Mouse (Mus musculus) intestine, embryonic 14.5 days (tissue): Measurements from ENCODE around the gene Prr14. TPM values are rescaled to one million over a fixed set of nuclear protein-coding genes. Genes with fewer than 3 reads are reported as not detected.
"Not testable (repeated sequence)": the region's sequence is repeated elsewhere in the genome, so short reads cannot be mapped to it uniquely, and the experiment has no call there.

Experiments
- ATAC-seq: fragments of 200-750 bp; cut with Nextera tagmentation; replicated peaks from 2 replicates; pipeline ENCODE4 v1.8.0; 2017; ENCODE audit warnings: low read depth, moderate number of reproducible peaks, moderate TSS enrichment, moderate library complexity; ENCODE audit not compliant: low FRiP score, low TSS enrichment
- DNase-seq: peaks from one replicate; pipeline ENCODE4 v3.0.0-alpha.2; 2018; ENCODE audit warnings: low spot score
- H3K27ac ChIP-seq: fragments of 300-500 bp; sonication (generic); 2 replicates; pipeline ENCODE4 v1.5.1; 2014; ENCODE audit warnings: low read depth, mild to moderate bottlenecking, control low read depth
- H3K27me3 ChIP-seq: fragments of 300-500 bp; sonication (generic); replicated peaks from 2 replicates; pipeline ENCODE4 v1.6.1; 2014; ENCODE audit warnings: low read length, control low read depth; ENCODE audit not compliant: control insufficient read depth, insufficient read depth
- H3K36me3 ChIP-seq: fragments of 300-500 bp; sonication (generic); 2 replicates; pipeline ENCODE4 v1.6.1; 2014; ENCODE audit warnings: low read length, control low read depth; ENCODE audit not compliant: control insufficient read depth, insufficient read depth
- H3K4me1 ChIP-seq: fragments of 300-500 bp; sonication (generic); replicated peaks from 2 replicates; pipeline ENCODE4 v1.6.1; 2014; ENCODE audit warnings: low read length, control low read depth, mixed read lengths; ENCODE audit not compliant: control insufficient read depth, insufficient read depth
- H3K4me2 ChIP-seq: fragments of 300-500 bp; sonication (generic); 2 replicates; pipeline ENCODE4 v1.6.1; 2014; ENCODE audit warnings: low read length
- H3K4me3 ChIP-seq: fragments of 300-500 bp; sonication (generic); 2 replicates; pipeline ENCODE4 v1.5.1; 2014; ENCODE audit warnings: low read depth, low read length, control low read depth, mixed read lengths
- H3K9ac ChIP-seq: fragments of 300-500 bp; sonication (generic); 2 replicates; pipeline ENCODE4 v1.6.1; 2014; ENCODE audit warnings: mild to moderate bottlenecking, low read length
- H3K9me3 ChIP-seq: fragments of 300-500 bp; sonication (generic); 2 replicates; pipeline ENCODE4 v1.6.1; 2016; ENCODE audit warnings: low read length, control low read depth; ENCODE audit not compliant: control insufficient read depth
- WGBS: fragments of 180-500 bp; shearing (Covaris S2); extraction: QIAGEN DNeasy Blood & Tissue Kit; methylation state at CpG from one replicate; pipeline ENCODE4 v1.1.7; 2014; 5-methylcytosine and 5-hydroxymethylcytosine counted together
- polyA plus RNA-seq: library from polyadenylated mRNA; unstranded; fragments of >200 nt; fragmentation: Nextera tagmentation; extraction: Ambion mirVana; gene quantifications from 2 replicates; pipeline ENCODE4 v1.2.1, GENCODE M21; 2014

Prr14 gene
- polyA plus RNA-seq, 1 experiment from 2014 or later = 43.4 TPM

GRCm38 (mm10) chr7:127437724-127438123, 21.7 kb upstream of the Prr14 start:
- no peak overlapping the region for H3K27ac ChIP-seq
- H3K4me1 ChIP-seq = no peaks in the 10 kb centered on the region
- DNase-seq (no peak), ATAC-seq (no peak)
- no peak overlapping the region for H3K9ac ChIP-seq
- 87% methylated on average over 3 of the region's 3 CpGs for WGBS
- no peaks in the 10 kb centered on the region for H3K9me3 ChIP-seq
- no peak overlapping the region for H3K4me3 ChIP-seq
- H3K36me3 ChIP-seq = peaks cover 8% of the 10 kb centered on the region; the same call in 1 of the 2 replicates
- H3K4me2 ChIP-seq = no peak overlapping the region
- H3K27me3 ChIP-seq = no peaks in the 10 kb centered on the region

GRCm38 (mm10) chr7:127443976-127444375, 15.4 kb upstream of the Prr14 start:
- Histone ChIP-seq H3K4me2 (no peak overlapping the region), H3K4me3 (no peak overlapping the region), H3K4me1 (peaks cover 6% of the 10 kb centered on the region), H3K36me3 (peaks cover 38% of the 10 kb centered on the region), H3K9ac (no peak overlapping the region), H3K9me3 (no peaks in the 10 kb centered on the region), H3K27ac (no peak overlapping the region), H3K27me3 (no peaks in the 10 kb centered on the region)
- WGBS = 87% methylated on average over 20 of the region's 20 CpGs
- ATAC-seq (no peak), DNase-seq (no peak)

GRCm38 (mm10) chr7:127448521-127449300, 10.7 kb upstream of the Prr14 start, which contains the start of gene Zfp689:
Gene Zfp689, minus strand, starts transcription at chr7:127449158.
- Histone ChIP-seq H3K27me3 (no peaks in the 10 kb centered on the region), H3K4me3 (peak within 1 kb of the TSS; percentile 72), H3K9me3 (no peaks in the 10 kb centered on the region), H3K4me1 (peaks cover 24% of the 10 kb centered on the region), H3K36me3 (peaks cover 38% of the 10 kb centered on the region), H3K27ac (peak within 1 kb of the TSS; percentile 95), H3K9ac (peak within 1 kb of the TSS; percentile 83), H3K4me2 (peak within 1 kb of the TSS; percentile 94)
- under 1% methylated on average over 54 of the region's 54 CpGs for WGBS
- peak; percentile 93 for ATAC-seq
- peak; percentile 94 for DNase-seq

GRCm38 (mm10) chr7:127449966-127450365, 9.4 kb upstream of the Prr14 start:
- 86% methylated on average over 7 of the region's 7 CpGs for WGBS

GRCm38 (mm10) chr7:127453056-127453455, 6.4 kb upstream of the Prr14 start:
- Histone ChIP-seq H3K4me2 (no peak overlapping the region), H3K27me3 (no peaks in the 10 kb centered on the region), H3K4me1 (peaks cover 19% of the 10 kb centered on the region), H3K9me3 (peaks cover 2% of the 10 kb centered on the region; the same call in 1 of the 2 replicates), H3K27ac (no peak overlapping the region), H3K4me3 (no peak overlapping the region), H3K36me3 (peaks cover 39% of the 10 kb centered on the region), H3K9ac (no peak overlapping the region)
- no peak for ATAC-seq
- DNase-seq = no peak
- WGBS = 95% methylated on average over 2 of the region's 2 CpGs

More at GRCm38 (mm10) chr7:127449966-127450365, 9.4 kb upstream of the Prr14 start:
- DNase-seq (no peak), ATAC-seq (no peak)
- Histone ChIP-seq H3K4me2 (peak overlapping the region; percentile 94), H3K27me3 (no peaks in the 10 kb centered on the region), H3K9me3 (no peaks in the 10 kb centered on the region), H3K9ac (peak overlapping the region; percentile 83; the same call in 1 of the 2 replicates), H3K36me3 (peaks cover 30% of the 10 kb centered on the region), H3K27ac (0 out of 2 replicates have a peak overlapping the region, but pooled peaks have one; percentile 95), H3K4me3 (peak overlapping the region; percentile 72), H3K4me1 (peaks cover 24% of the 10 kb centered on the region)

- 89% methylated on average over 7 of the region's 7 CpGs for WGBS
- Histone ChIP-seq H3K9me3 (peaks cover 2% of the 10 kb centered on the region; the same call in 1 of the 2 replicates), H3K27ac (no peak overlapping the region), H3K4me2 (no peak overlapping the region), H3K36me3 (peaks cover 51% of the 10 kb centered on the region), H3K27me3 (no peaks in the 10 kb centered on the region), H3K9ac (no peak overlapping the region), H3K4me1 (peaks cover 10% of the 10 kb centered on the region), H3K4me3 (no peak overlapping the region)
- no peak for DNase-seq
- no peak for ATAC-seq
Observed at GRCm38 (mm10) chr7:127454905-127455304, 4.5 kb upstream of the Prr14 start.

GRCm38 (mm10) chr7:127458371-127459122, 864 bp upstream of the Prr14 start:
- not testable (repeated sequence) for H3K9ac ChIP-seq, H3K27me3 ChIP-seq, H3K27ac ChIP-seq, H3K9me3 ChIP-seq, DNase-seq, H3K4me3 ChIP-seq, H3K4me2 ChIP-seq, H3K4me1 ChIP-seq, ATAC-seq
- H3K36me3 ChIP-seq = peaks cover 55% of the 10 kb centered on the region
- WGBS = 88% methylated on average over 3 of the region's 3 CpGs

- no peak overlapping the region for H3K27ac ChIP-seq
- H3K4me2 ChIP-seq = no peak overlapping the region
- H3K4me1 ChIP-seq = no peaks in the 10 kb centered on the region
- ATAC-seq = no peak
- no peak overlapping the region for H3K9ac ChIP-seq
- H3K36me3 ChIP-seq = peaks cover 47% of the 10 kb centered on the region
- WGBS = 90% methylated on average over 3 of the region's 3 CpGs
- no peak for DNase-seq
- no peak overlapping the region for H3K4me3 ChIP-seq
- no peaks in the 10 kb centered on the region for H3K27me3 ChIP-seq
- 0 out of 2 replicates have a peak, but pooled peaks cover 2% of the 10 kb centered on the region for H3K9me3 ChIP-seq
Observed at GRCm38 (mm10) chr7:127465191-127465590, 5.8 kb downstream of the Prr14 start.
